Mouse (Mus musculus): ENCODE measurements at regions not wholly inside any gene's neighbourhood (a gene's known extent, or its start where the extent isn't known, plus 50 kb on each side); places are given as distances from the start of the nearest gene placed in this dataset.

- ATAC-seq (ENCODE audit: low FRiP score, low read depth) = no peak
- H3K4me3 ChIP-seq = no peak overlapping the region
- H3K9ac ChIP-seq = no peak overlapping the region
- peaks cover 3% of the 10 kb centered on the region; the same call in 1 of the 2 replicates for H3K4me1 ChIP-seq
- no peaks in the 10 kb centered on the region for H3K27me3 ChIP-seq (replicated peaks)
- H3K9me3 ChIP-seq = no peaks in the 10 kb centered on the region
- H3K4me2 ChIP-seq (replicated peaks) = no peak overlapping the region
- H3K36me3 ChIP-seq = no peaks in the 10 kb centered on the region
- WGBS = 52% methylated on average over 4 of the region's 4 CpGs
- no peak overlapping the region for H3K27ac ChIP-seq
Measured at GRCm38 (mm10) chr17:45966736-45967135, 65.4 kb downstream of the Vegfa start.

- ATAC-seq (ENCODE audit: low FRiP score, low read depth) = no peak
- no peaks in the 10 kb centered on the region for H3K27me3 ChIP-seq (replicated peaks)
- H3K36me3 ChIP-seq = no peaks in the 10 kb centered on the region
- no peak overlapping the region for H3K4me2 ChIP-seq (replicated peaks)
- no peak overlapping the region for H3K9ac ChIP-seq
- no peaks in the 10 kb centered on the region for H3K9me3 ChIP-seq
- H3K27ac ChIP-seq = no peak overlapping the region
- H3K4me1 ChIP-seq = peaks cover 3% of the 10 kb centered on the region; the same call in 1 of the 2 replicates
- no peak overlapping the region for H3K4me3 ChIP-seq
Measured at GRCm38 (mm10) chr17:45964031-45964430, 68.1 kb downstream of the Vegfa start.

DNA sequence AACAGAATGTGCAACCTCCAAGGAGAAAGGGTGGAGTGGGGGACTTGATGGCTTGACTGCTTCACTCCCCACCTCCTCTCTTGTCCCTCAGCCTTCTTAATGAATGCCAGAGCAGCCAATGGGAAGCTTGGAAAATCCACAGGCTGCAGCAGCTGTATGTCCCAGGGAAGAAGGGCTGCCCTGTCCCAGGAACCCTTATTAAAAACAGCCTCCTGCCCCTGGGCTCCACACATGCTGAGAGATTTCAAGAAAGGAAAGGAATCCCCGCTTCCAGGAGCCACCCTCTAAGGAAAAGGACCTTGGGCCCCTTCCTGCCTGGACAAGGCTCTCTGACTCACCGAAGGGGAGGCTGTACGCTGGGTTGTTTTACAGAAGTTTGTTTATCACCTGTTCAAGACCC is 68.8 kb downstream of the Vegfa start:
- H3K27me3 ChIP-seq (replicated peaks) = no peaks in the 10 kb centered on the region
- no peak overlapping the region for H3K4me3 ChIP-seq
- no peak overlapping the region for H3K4me2 ChIP-seq (replicated peaks)
- no peaks in the 10 kb centered on the region for H3K9me3 ChIP-seq
- H3K4me1 ChIP-seq = peaks cover 3% of the 10 kb centered on the region; the same call in 1 of the 2 replicates
- no peak for ATAC-seq (ENCODE audit: low FRiP score, low read depth)
- H3K27ac ChIP-seq = no peak overlapping the region
- 72% methylated on average over 3 of the region's 3 CpGs for WGBS
- no peaks in the 10 kb centered on the region for H3K36me3 ChIP-seq
- no peak overlapping the region for H3K9ac ChIP-seq

GRCm38 (mm10) chr17:45961626-45962319 is 70.4 kb downstream of the Vegfa start:
- H3K27ac ChIP-seq = no peak overlapping the region
- H3K27me3 ChIP-seq (replicated peaks) = no peaks in the 10 kb centered on the region
- no peaks in the 10 kb centered on the region for H3K36me3 ChIP-seq
- no peak overlapping the region for H3K4me2 ChIP-seq (replicated peaks)
- no peak overlapping the region for H3K4me3 ChIP-seq
- H3K9ac ChIP-seq = no peak overlapping the region
- ATAC-seq (ENCODE audit: low FRiP score, low read depth) = no peak
- WGBS = 84% methylated on average over 16 of the region's 16 CpGs
- H3K4me1 ChIP-seq = peaks cover under 1% of the 10 kb centered on the region; the same call in 1 of the 2 replicates
- no peaks in the 10 kb centered on the region for H3K9me3 ChIP-seq

- no peak overlapping the region for H3K27ac ChIP-seq
- 84% methylated on average over 7 of the region's 7 CpGs for WGBS
- no peak overlapping the region for H3K9ac ChIP-seq
- H3K9me3 ChIP-seq = no peaks in the 10 kb centered on the region
- no peaks in the 10 kb centered on the region for H3K36me3 ChIP-seq
- no peak overlapping the region for H3K4me3 ChIP-seq
- no peak for ATAC-seq (ENCODE audit: low FRiP score, low read depth)
- H3K4me2 ChIP-seq (replicated peaks) = no peak overlapping the region
- no peaks in the 10 kb centered on the region for H3K4me1 ChIP-seq
- H3K27me3 ChIP-seq (replicated peaks) = no peaks in the 10 kb centered on the region
Measured at GRCm38 (mm10) chr17:45958094-45958881, 73.9 kb downstream of the Vegfa start.

DNA sequence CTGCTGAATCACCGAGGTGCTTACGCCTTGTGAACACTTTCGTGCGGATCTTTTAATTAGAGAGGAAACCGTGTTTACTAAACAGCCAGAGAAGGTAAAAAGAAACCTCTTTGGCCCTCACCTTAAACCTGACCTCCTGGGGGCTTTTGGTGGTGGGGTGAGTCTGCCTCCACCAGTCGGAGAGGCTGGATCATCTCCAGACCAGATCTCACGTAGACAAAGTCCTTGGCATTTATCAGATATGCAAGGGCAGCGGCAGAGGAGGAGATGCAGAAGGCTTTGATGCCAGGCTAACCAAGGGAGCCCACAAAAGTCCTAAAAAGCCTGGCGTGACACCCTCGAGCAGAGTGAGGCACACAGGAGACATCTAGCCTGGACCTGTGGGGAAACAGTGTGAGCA is 76.7 kb downstream of the Vegfa start:
- Histone ChIP-seq H3K4me1 (no peaks in the 10 kb centered on the region), H3K9me3 (no peaks in the 10 kb centered on the region), H3K27me3 (replicated peaks) (no peaks in the 10 kb centered on the region), H3K9ac (no peak overlapping the region), H3K27ac (no peak overlapping the region), H3K4me3 (no peak overlapping the region), H3K36me3 (no peaks in the 10 kb centered on the region), H3K4me2 (replicated peaks) (no peak overlapping the region)
- WGBS = 79% methylated on average over 10 of the region's 10 CpGs
- no peak for ATAC-seq (ENCODE audit: low FRiP score, low read depth)

DNA sequence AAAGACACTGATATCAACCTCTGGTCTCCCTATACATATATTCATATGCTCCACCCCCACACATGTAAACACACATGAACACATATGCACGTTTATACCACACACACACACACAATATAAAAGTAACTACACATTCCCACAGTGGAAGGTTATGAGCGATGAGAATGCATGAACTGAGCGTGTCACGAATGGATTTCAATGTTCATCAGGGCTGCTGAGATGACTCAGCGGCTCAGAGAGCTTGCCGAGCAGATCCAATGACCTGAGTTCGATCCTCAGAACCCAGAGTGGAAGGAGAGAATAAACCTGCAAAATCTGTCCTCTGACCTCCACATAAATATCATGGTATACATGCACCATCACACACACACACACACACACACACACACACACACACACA is 77.3 kb downstream of the Vegfa start:
- Histone ChIP-seq H3K4me2 (replicated peaks) (no peak overlapping the region), H3K36me3 (no peaks in the 10 kb centered on the region), H3K4me1 (no peaks in the 10 kb centered on the region), H3K27ac (no peak overlapping the region), H3K9ac (no peak overlapping the region), H3K9me3 (no peaks in the 10 kb centered on the region), H3K4me3 (no peak overlapping the region), H3K27me3 (replicated peaks) (no peaks in the 10 kb centered on the region)
- WGBS = 93% methylated on average over 7 of the region's 7 CpGs
- no peak for ATAC-seq (ENCODE audit: low FRiP score, low read depth)

DNA sequence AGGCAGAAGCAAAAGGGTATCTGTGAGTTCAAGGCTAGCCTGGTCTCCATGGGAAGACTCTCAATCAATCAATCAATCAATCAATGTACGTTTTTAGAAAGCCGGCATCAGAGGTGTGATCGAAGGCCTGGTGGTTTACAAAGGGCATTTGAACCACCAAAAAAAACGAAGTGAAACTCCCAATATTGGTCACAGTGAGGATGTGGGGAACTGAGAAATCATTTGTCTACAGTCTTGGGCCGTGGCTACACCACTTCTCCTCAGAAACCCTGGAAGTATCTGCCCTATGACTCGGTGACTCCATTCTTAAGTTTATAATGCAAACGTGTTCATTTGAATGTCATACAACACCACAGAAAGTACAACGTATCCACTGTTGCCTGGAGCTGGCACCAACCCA is 78.6 kb downstream of the Vegfa start:
- WGBS = 86% methylated on average over 8 of the region's 8 CpGs
- Histone ChIP-seq H3K9me3 (no peaks in the 10 kb centered on the region), H3K27me3 (replicated peaks) (no peaks in the 10 kb centered on the region), H3K36me3 (no peaks in the 10 kb centered on the region), H3K4me2 (replicated peaks) (no peak overlapping the region), H3K4me1 (no peaks in the 10 kb centered on the region), H3K4me3 (no peak overlapping the region), H3K27ac (no peak overlapping the region), H3K9ac (no peak overlapping the region)
- no peak for ATAC-seq (ENCODE audit: low FRiP score, low read depth)

DNA sequence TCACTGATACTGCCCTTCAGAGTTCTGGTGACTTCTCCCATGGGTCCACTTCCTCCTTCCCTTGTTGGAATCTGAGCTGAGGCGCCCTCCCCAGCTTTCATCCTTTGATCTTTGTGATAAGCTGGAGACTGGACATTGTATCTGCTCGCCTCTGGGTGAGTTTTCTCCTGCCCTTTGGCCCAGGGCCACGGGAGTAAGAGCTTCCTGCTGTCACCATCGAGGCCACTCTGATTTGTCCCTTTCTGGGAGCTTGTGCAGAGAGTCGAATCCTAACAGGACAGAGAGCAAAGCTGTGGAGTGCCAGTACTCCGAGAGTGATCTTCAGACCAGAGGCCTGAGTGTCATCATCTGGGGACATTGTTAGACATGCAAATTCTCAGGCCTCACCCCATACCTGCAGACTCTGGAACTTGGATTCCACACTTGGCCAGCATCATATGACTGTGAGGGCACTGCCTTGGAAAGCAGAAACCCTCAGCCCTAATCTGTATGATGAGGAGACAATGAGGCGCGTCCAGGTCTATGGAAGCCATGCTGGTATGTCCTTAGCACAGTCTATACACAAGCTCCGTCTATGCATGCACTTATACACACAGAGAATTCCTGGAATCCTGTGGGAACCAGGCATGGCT is 81.5 kb downstream of the Vegfa start:
- no peak overlapping the region for H3K9ac ChIP-seq
- H3K4me1 ChIP-seq = no peaks in the 10 kb centered on the region
- WGBS = 63% methylated on average over 9 of the region's 9 CpGs
- H3K9me3 ChIP-seq = no peaks in the 10 kb centered on the region
- H3K27ac ChIP-seq = no peak overlapping the region
- no peaks in the 10 kb centered on the region for H3K36me3 ChIP-seq
- no peak for ATAC-seq (ENCODE audit: low FRiP score, low read depth)
- no peaks in the 10 kb centered on the region for H3K27me3 ChIP-seq (replicated peaks)
- no peak overlapping the region for H3K4me3 ChIP-seq
- no peak overlapping the region for H3K4me2 ChIP-seq (replicated peaks)

DNA sequence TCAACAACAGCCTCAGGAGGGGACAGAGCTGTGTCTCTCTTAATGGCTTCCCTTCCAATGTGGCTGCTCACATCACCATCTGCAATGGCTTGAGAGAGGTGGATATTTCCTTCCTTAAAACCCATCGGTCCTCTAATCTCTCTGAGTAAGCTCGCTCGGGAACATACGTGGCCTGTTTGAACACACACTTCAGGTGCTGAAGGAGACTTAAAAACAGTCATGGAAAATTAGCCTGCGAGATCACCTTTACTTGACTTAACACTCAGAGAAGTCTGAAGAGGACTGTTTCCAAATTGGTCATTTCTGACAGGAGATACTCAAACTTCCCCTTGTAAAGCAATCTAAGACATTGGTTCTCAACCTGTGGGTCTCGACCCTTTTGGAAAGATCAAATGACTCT is 83.0 kb downstream of the Vegfa start:
- H3K9ac ChIP-seq = no peak overlapping the region
- H3K9me3 ChIP-seq = no peaks in the 10 kb centered on the region
- no peaks in the 10 kb centered on the region for H3K36me3 ChIP-seq
- H3K4me3 ChIP-seq = no peak overlapping the region
- 83% methylated on average over 6 of the region's 6 CpGs for WGBS
- ATAC-seq (ENCODE audit: low FRiP score, low read depth) = no peak
- no peaks in the 10 kb centered on the region for H3K4me1 ChIP-seq
- no peak overlapping the region for H3K27ac ChIP-seq
- no peak overlapping the region for H3K4me2 ChIP-seq (replicated peaks)
- no peaks in the 10 kb centered on the region for H3K27me3 ChIP-seq (replicated peaks)

DNA sequence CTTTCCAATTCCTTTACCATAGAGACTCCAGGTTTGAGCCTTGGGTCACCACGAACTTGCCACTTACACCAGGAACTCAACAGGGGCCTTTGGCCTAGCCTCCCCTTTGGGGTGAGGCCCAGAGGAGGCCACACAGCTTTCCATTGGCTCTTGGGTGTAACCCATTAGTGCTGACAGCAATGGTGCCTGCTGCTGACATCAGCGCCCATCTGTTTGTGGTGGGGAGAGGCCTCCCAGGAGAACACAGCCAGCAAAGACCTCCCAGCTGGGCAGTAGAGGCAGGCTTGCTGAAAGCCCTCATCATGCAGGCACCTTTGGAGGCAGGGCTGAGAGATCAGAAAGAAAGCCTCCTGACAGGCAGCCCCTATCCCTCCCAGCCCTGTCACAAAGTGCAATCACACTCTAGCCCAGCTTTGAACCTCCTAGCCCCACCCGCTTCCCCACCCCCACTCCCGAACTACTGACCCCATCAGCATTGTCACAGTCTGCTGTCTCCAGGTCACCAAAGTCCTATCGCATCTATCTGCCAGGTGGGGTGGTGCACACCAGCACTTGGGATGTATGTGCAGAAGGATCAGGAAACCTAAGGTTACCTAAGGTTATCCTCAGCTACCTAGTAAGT is 83.7 kb downstream of the Vegfa start:
- H3K36me3 ChIP-seq = no peaks in the 10 kb centered on the region
- no peak overlapping the region for H3K27ac ChIP-seq
- no peak overlapping the region for H3K9ac ChIP-seq
- no peak overlapping the region for H3K4me3 ChIP-seq
- H3K9me3 ChIP-seq = no peaks in the 10 kb centered on the region
- H3K4me1 ChIP-seq = no peaks in the 10 kb centered on the region
- 42% methylated on average over 5 of the region's 5 CpGs for WGBS
- no peak overlapping the region for H3K4me2 ChIP-seq (replicated peaks)
- no peak for ATAC-seq (ENCODE audit: low FRiP score, low read depth)
- no peaks in the 10 kb centered on the region for H3K27me3 ChIP-seq (replicated peaks)

DNA sequence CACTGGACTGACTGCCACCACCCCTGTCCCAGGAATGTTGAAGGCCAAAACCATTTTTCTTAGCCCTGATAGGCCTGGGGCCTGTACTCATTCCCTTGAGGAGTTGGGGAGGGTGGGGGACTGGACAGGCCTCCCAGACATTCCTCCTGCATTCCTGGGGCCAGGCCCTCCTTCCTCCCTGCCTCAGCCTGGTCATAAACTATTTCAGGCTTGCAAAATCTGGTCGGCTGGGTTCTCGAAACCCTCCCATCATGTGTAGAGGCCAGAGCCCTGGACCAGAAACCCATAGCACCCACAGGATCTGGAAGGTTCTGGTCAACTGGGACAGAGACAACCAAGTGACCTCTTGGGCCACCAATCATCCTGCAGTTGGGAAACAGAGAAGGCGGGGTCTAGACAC is 87.2 kb downstream of the Vegfa start:
- H3K9me3 ChIP-seq = no peaks in the 10 kb centered on the region
- 77% methylated on average over 3 of the region's 3 CpGs for WGBS
- no peaks in the 10 kb centered on the region for H3K4me1 ChIP-seq
- H3K27me3 ChIP-seq (replicated peaks) = no peaks in the 10 kb centered on the region
- H3K9ac ChIP-seq = no peak overlapping the region
- no peak for ATAC-seq (ENCODE audit: low FRiP score, low read depth)
- H3K36me3 ChIP-seq = no peaks in the 10 kb centered on the region
- H3K4me3 ChIP-seq = no peak overlapping the region
- no peak overlapping the region for H3K27ac ChIP-seq
- H3K4me2 ChIP-seq (replicated peaks) = no peak overlapping the region

Data from neural tube, embryonic 12.5 days (tissue).